Mouse (Mus musculus) common myeloid progenitor, adult 5-6 weeks (primary cell): ENCODE data around the gene Rapgef5. TPM values are rescaled to one million over a fixed set of nuclear protein-coding genes. Genes with fewer than 3 reads are reported as not detected.

Experiments
- ATAC-seq: replicated peaks from 2 replicates; pipeline ENCODE4 v1.8.0; 2016; ENCODE audit warnings: low read depth, mild to moderate bottlenecking, moderate TSS enrichment, inconsistent platforms; ENCODE audit not compliant: poor library complexity, severe bottlenecking
- total RNA-seq: library from RNA; stranded (forward); fragments of 200-1000, 187-1606 nt; gene quantifications from 2 replicates; pipeline ENCODE4 v1.2.3, GENCODE M21; 2017

The Rapgef5 gene
- total RNA-seq, 1 experiment from 2014 or later, result 3.3 TPM

- no peak for ATAC-seq
Observed at GRCm38 (mm10) chr12:117527889-117528288, 11.6 kb downstream of the Rapgef5 start.

DNA sequence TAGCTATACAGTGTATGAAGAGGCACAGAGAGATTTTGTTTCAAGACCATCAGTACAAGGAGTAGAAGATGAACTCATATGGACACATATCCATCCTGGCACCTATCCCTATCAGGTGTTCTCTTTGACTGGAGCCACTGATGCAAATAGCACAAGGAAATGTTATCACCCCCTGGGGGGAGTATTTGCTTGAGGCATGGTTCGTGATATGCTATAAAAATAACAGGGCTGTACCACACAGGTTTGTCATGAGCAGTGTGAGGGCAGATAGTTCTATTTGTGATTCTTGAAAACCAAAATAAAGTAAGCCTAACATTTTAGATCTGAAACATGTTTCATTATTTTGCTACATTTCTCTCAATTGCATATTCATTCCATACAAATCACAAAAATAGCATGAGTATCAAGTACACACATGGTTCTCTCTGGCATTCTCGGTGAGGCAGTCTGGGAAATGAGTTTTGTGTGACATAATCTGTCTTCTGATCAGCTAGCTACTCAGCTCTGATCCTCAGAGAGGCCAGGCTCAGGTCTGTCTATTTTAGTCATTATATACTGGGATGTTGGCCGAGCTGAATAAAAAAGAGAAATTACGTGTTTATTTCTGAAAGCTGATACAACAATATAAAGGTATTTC, 12.3 kb downstream of the Rapgef5 start:
- ATAC-seq, result no peak

GRCm38 (mm10) chr12:117531106-117531505, 14.8 kb downstream of the Rapgef5 start:
- ATAC-seq, result no peak

DNA sequence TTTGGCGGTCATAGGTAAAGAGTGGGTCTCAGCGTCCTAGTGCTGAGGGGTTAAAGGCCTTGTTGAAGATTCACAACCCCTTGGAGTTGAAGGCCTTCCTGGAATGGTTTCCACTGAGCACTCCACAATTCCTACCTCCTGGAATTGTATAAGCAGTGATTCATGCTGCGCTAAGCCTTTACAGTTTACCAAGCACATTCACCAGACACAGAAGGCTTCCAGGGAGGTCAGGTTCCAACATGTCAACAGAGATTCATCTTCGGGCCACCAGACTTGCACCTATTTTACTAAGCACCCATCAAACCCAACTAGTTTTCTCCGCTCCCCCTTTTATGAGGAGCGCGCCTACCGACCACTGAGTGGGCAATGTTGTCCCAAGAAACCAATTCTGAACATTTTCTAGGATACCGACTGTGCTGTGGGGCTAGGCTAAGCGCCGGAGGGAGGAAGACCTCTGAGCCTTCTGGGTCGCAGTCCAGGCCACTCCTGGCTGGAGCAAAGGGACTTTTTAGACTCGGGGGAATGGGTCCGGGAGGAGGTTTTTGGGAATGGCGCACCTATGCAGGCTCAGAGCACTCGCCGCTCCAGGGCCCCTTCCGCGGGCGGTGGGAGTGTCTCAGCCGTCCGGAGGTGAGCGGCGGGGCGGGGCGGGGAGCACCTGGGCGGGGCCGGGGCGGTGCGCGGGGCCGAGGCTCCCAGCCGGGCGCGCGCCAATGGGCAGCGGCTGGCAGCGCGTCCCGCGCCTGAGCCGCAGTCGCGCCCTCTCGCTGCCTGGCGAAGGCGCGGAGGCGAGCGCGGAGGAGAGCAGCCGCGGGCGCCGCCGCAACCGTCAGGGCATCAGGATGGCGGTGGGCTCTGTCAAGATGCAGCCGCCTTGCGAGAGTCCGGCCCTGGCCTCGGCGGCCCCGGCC, 17.2 kb downstream of the Rapgef5 start:
- ATAC-seq, result peak; percentile 54

GRCm38 (mm10) chr12:117534087-117534751, 17.9 kb downstream of the Rapgef5 start:
- ATAC-seq, result peak; percentile 34

GRCm38 (mm10) chr12:117540352-117540751, 24.1 kb downstream of the Rapgef5 start:
- ATAC-seq, result no peak

GRCm38 (mm10) chr12:117545277-117545676, 29.0 kb downstream of the Rapgef5 start:
- ATAC-seq, result no peak

DNA sequence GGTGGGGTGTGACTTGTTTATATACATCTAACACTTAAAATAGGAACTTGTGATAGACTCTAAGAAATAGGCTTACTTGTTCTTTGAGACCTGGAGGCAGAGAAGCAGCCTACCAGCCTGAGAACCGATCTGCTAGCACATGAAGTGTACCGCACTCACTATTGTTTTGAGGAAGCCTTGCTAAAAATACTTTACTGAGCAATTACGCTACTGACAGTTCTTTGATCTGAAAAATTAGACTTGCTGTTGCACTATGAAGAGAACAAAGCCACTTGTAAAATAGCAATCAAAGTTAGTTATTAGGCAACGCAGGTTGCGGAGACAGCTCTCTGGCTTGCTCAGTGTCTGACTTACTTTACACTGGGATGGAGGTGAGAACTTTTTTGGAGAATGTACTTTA, 37.1 kb downstream of the Rapgef5 start:
- no peak for ATAC-seq

- ATAC-seq, result no peak
Observed at GRCm38 (mm10) chr12:117554612-117555063, 38.4 kb downstream of the Rapgef5 start.

DNA sequence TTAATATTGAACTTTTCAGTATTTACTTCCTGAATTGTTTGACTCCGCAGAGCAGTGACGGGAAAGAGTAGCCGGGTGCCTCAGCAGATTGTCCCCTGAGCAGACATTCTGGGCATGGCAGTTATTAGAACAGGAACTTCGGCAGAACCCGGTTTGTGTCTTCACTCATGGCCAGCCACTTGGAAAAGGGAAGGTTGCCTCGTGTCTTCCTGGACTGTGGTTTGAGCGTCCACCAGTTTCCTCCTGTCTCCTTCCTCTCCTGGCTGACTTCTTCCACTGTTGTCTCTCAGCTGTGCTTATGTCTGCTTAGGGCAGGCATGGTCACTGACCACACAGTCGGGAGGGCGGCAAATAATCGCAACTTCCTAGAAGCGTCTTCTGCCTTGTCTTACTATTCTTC, 44.2 kb downstream of the Rapgef5 start:
- peak; percentile 93 for ATAC-seq

- ATAC-seq, result no peak
Observed at GRCm38 (mm10) chr12:117561411-117562059, 45.3 kb downstream of the Rapgef5 start.

DNA sequence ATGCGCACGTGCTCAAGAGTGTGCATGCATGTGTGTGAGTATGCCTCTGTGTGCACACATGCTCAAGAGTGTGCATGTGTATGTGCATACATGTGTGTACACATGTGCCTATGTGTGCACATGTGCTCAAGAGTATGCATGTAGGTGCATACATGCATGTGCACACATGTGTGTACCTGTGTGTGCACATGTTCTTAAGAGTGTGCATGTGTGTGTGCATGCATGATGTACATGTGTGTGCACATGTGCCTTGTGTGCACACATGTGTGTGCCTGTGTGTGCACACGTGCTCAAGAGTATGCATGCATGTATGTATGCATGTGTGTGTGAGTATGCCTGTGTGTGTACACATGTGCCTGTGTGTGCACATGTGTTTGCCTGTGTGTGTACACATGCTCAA, 45.8 kb downstream of the Rapgef5 start:
- no peak for ATAC-seq

DNA sequence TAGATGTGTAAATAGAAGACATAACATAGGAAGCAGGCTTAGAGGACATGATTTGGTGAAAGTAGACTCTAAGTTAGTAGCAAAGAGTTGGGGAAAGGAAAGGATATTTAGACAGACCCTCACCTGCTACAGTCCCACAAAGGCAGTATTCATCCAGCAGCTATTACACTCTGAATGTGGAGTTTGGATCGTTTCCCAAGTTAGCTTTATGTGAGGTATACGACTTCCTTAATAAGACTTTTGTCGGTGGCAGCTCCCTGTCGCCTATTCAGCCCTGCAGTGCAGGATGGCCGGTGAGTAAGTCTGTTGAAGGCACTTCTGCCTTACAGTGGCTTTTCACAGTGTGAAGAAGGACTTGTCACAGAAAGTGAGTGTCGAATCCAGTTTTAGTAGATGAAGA, 47.6 kb downstream of the Rapgef5 start:
- no peak for ATAC-seq

- ATAC-seq, result no peak
Observed at GRCm38 (mm10) chr12:117566298-117566697, 50.0 kb downstream of the Rapgef5 start.

- ATAC-seq, result no peak
Observed at GRCm38 (mm10) chr12:117569671-117570070, 53.4 kb downstream of the Rapgef5 start.

DNA sequence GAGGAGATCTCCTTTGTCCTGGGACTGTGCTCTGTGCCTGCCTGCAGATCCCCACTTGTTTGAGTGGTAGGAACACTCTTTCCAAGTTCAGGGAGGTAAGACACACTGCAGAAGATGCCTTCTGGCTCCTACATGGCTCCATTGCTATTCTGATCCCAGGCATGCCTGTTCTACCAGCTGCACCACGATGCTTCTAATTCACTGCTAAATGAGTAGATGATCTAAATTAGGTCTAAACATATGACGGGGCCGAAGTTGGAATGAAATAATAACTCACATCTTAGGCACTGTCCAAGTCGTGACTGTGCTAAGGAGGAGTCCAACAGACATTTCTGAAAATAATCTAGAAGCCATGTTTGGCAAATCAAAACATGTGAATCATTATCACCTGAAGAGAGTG, 68.0 kb downstream of the Rapgef5 start:
- ATAC-seq, result no peak

DNA sequence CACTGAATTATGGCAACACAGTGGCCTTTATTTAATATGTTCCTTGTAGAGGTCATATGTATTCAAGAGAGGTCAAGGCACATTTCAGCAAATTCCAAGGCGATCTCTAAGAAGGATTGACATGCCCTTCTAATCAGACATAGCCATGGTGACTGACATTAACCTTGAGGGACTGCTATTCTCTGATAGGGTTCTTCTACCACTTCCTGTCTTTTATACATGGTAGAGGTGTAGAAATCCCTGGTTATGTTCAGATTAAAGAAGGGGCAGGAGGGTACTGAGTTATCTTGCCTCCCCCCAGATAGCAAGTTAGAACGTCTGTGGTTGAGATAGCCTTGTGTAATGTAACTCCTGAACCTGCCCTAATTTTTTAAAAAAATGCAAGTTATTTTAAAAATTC, 69.1 kb downstream of the Rapgef5 start:
- ATAC-seq, result no peak

- peak; percentile 98 for ATAC-seq
Observed at GRCm38 (mm10) chr12:117586124-117586523, 69.8 kb downstream of the Rapgef5 start.

- no peak for ATAC-seq
Observed at GRCm38 (mm10) chr12:117589186-117589585, 72.9 kb downstream of the Rapgef5 start.

DNA sequence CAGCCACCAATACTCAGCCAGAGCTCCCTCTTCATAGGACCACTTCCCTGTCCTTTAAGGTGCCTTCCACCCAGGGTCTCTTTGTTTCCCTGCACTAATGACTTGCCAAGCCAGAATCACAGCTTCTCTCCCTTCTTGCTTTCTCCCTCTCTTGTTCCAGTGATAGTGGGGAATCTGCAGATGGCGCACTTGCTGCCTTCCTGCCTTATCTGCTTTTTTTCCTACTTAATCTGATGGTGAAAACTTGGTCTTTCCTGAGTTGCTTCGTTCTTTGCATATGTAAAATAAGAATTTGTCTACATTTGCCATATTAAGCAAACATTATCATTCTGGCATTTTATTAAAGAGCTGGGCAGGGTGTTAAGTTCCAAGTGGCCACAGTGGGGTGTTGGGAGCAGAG, 75.7 kb downstream of the Rapgef5 start:
- no peak for ATAC-seq
